Mouse (Mus musculus): ENCODE data around the gene Nr2f1. TPM values are rescaled to one million over a fixed set of nuclear protein-coding genes. Genes with fewer than 3 reads are reported as not detected.

Gene Nr2f1
- polyA plus RNA-seq, 1 experiment from 2014 or later = 1.0 TPM

DNA sequence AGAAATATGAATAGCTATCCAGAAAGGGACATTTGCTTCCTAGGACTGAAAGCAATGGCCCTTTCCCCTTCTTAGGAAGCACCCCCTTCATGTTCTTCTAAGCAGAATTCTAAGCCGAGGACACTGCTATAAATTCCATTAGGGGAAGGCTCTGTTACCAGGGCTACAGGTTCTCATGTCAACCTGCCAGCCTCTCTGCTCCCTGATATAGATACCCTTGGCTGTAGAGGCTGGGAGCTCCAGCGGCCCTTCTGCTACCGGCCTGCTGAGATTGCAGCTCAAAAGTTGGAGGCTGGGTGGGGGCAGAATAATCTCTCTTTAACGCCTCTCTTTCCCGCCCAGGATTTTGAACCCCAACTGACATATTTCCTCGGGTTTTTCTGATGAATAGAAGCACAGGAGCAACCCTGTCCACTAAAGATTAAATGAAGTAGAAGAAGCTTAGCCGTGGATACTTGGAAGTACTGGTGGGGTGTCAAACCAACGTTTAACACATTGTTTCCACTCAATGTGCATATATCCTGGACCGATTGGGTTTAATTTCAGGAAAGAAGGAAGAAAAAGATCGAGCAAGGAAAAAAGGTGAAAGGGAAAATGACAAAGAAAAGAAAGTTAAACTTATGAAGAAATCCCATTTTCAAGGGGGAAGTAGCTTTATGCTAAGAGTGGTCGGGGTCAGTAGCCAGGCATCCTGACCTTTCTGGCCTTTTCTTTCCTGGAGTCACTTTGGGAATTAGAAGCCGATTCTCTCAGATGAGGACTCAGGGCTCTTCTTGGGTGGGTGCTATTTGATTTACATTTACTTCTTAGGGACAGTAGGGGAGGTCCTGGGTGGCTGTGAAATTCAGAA lies 8.5 kb upstream of the Nr2f1 start:
- no peak overlapping the region for H3K9ac ChIP-seq (ENCODE audit: low read depth, low read length)
- H3K27me3 ChIP-seq (replicated peaks; ENCODE audit: control insufficient read depth, insufficient read depth, low read length) = peaks cover 71% of the 10 kb centered on the region
- no peak overlapping the region for H3K4me2 ChIP-seq (replicated peaks; ENCODE audit: low read depth)
- no peaks in the 10 kb centered on the region for H3K4me1 ChIP-seq (replicated peaks; ENCODE audit: control insufficient read depth, insufficient read depth, low read length)
- H3K27ac ChIP-seq (ENCODE audit: low read depth, low read length) = no peak overlapping the region
- no peaks in the 10 kb centered on the region for H3K9me3 ChIP-seq (ENCODE audit: control insufficient read depth)
- no peak for ATAC-seq
- H3K36me3 ChIP-seq (ENCODE audit: control insufficient read depth, insufficient read depth) = no peaks in the 10 kb centered on the region
- H3K4me3 ChIP-seq (ENCODE audit: low read depth, low read length) = no peak overlapping the region
- WGBS = 33% methylated on average over 12 of the region's 12 CpGs
- TF ChIP-seq CTCF (IDR thresholded peaks at IDR 0.05; ENCODE audit: low read depth) = no peak

DNA sequence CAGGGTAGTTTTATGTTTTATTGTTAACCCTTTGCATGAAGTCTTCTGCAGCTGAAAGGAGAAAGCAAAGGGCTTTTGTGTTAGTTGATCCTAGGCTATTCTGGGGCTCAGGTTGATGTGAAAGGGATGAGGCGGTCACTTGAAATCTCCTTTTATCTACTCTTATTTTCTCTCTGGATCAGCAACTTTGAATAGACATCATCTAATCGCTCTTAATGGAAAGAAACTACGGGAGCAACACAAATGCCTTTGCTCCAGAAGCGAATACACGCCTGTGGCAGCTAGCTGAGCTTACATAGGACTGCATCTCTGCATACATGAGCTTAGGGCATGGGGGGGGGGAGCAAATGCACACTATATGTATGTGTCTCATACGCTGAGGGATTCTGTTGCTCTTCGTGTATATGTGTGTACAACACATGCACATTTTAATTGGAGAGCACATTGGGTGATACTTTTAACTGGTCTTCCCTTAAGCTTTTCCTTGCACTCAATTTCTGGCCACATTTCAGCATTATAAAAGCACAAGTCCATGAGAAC lies 7.4 kb upstream of the Nr2f1 start:
- Histone ChIP-seq H3K27ac (ENCODE audit: low read depth, low read length) (no peak overlapping the region), H3K4me2 (replicated peaks; ENCODE audit: low read depth) (no peak overlapping the region)
- 49% methylated on average over 7 of the region's 7 CpGs for WGBS

DNA sequence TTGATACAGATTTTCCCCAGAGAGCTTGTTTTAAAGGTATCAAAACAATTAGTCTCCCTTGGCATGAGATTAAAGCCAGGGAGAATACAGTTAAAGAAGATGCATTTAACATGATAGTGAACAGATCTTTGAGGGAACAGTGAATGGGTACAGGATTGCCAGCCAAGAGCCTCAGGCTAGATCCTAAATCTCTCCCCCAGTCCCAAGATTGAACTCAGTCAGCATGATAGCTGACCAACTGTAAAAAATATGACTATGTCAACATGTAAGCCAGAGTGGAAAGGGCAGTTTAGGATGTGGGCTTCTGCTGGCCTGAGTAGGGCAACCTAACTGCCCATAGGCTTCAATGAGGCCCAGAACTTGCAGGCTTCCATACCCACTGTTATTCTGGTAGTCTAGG lies 5.9 kb upstream of the Nr2f1 start:
- no peak for TF ChIP-seq CTCF (IDR thresholded peaks at IDR 0.05; ENCODE audit: low read depth)
- Histone ChIP-seq H3K36me3 (ENCODE audit: control insufficient read depth, insufficient read depth) (no peaks in the 10 kb centered on the region), H3K27me3 (replicated peaks; ENCODE audit: control insufficient read depth, insufficient read depth, low read length) (peaks cover 74% of the 10 kb centered on the region), H3K9ac (ENCODE audit: low read depth, low read length) (no peak overlapping the region), H3K4me3 (ENCODE audit: low read depth, low read length) (no peak overlapping the region), H3K9me3 (ENCODE audit: control insufficient read depth) (no peaks in the 10 kb centered on the region), H3K27ac (ENCODE audit: low read depth, low read length) (no peak overlapping the region), H3K4me1 (replicated peaks; ENCODE audit: control insufficient read depth, insufficient read depth, low read length) (no peaks in the 10 kb centered on the region), H3K4me2 (replicated peaks; ENCODE audit: low read depth) (no peak overlapping the region)
- no peak for ATAC-seq

More for the DNA sequence above, 7.4 kb upstream of the Nr2f1 start:
- Histone ChIP-seq H3K9me3 (ENCODE audit: control insufficient read depth) (no peaks in the 10 kb centered on the region), H3K36me3 (ENCODE audit: control insufficient read depth, insufficient read depth) (no peaks in the 10 kb centered on the region), H3K9ac (ENCODE audit: low read depth, low read length) (no peak overlapping the region), H3K27me3 (replicated peaks; ENCODE audit: control insufficient read depth, insufficient read depth, low read length) (peaks cover 76% of the 10 kb centered on the region), H3K4me3 (ENCODE audit: low read depth, low read length) (no peak overlapping the region), H3K4me1 (replicated peaks; ENCODE audit: control insufficient read depth, insufficient read depth, low read length) (no peaks in the 10 kb centered on the region)
- TF ChIP-seq CTCF (IDR thresholded peaks at IDR 0.05; ENCODE audit: low read depth) = no peak
- no peak for ATAC-seq

DNA sequence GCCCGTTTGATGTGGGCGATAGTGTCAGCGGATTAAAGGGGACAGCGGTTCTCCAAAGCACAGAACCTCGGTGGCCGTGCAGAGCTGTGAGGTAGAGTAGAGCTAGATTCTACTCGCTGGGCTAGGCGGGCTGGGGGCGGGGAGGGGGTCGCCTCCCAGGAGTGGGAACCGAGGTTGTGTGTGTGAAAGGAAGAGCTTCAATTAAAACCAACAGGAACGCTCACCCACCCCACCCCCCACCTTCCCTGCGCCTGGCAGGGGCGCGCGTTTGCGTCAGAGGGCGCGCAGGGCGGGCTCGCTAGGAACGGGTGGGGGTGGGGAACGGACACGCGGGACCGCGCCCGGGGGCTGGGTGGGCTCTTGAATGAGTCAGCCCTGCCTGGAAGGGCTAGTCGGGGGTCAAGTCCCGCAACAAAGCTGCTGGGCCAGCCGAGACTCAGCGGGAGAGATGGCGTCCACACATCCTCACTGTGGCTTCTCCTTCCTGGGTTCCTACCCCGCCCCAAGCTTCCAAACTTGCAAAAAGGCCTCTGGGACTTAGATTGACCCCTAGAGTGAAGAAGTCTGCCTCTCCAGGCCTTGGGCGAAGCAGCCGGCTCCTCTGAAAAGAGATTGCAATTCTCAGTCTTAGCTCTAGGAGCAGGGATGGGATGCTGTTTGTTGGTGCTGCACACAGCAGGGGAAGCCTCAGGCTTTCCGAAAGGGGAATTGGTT lies 3.9 kb upstream of the Nr2f1 start:
- peak; percentile 58 for TF ChIP-seq CTCF (IDR thresholded peaks at IDR 0.05; ENCODE audit: low read depth)
- H3K4me1 ChIP-seq (replicated peaks; ENCODE audit: control insufficient read depth, insufficient read depth, low read length) = no peaks in the 10 kb centered on the region
- peak overlapping the region; percentile 86 for H3K4me2 ChIP-seq (replicated peaks; ENCODE audit: low read depth)
- peak overlapping the region; percentile 23; the same call in 1 of the 2 replicates for H3K9ac ChIP-seq (ENCODE audit: low read depth, low read length)
- H3K27me3 ChIP-seq (replicated peaks; ENCODE audit: control insufficient read depth, insufficient read depth, low read length) = peaks cover 69% of the 10 kb centered on the region
- ATAC-seq = no peak
- WGBS = 2% methylated on average over 37 of the region's 37 CpGs
- H3K36me3 ChIP-seq (ENCODE audit: control insufficient read depth, insufficient read depth) = no peaks in the 10 kb centered on the region
- H3K27ac ChIP-seq (ENCODE audit: low read depth, low read length) = peak overlapping the region; percentile 21
- no peaks in the 10 kb centered on the region for H3K9me3 ChIP-seq (ENCODE audit: control insufficient read depth)
- H3K4me3 ChIP-seq (ENCODE audit: low read depth, low read length) = peak overlapping the region; percentile 42

DNA sequence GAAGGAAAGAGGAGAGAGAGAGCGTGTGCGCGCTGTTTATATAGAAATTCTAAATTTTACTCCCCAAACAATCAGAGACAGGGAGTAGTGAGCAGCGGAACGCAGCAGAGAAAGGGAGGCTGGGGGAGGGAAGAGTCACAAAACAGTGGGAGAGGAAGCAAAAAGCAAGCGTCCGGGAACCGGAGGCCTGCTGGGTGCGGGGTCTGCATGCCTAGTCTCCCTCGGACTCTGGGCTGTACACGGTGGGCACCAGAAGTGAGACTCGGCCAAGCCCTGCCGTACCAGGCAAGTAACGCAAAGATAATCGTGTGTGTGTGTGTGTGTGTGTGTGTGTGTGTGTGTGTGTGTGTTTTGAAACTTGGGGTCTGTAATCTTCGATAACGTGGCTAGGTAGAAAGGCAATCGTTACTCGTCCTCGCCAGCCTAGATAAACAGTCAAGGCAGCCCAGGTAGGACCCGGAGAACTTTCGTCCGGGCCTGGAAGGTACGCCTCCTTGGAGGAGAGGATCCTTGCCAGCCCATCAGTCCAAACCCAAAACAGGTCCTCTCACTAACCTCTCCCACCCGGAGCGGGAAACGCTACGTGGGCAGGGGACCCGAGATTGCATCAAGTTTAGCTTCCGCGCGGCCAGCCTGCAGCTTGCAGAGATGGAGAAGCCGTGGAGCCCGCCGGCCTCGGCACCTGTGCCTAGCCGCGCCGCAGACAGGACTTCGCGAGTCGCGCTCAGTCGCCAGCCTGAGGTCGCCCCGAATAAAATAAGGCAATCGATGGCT lies 3.2 kb upstream of the Nr2f1 start:
- Histone ChIP-seq H3K4me2 (replicated peaks; ENCODE audit: low read depth) (peak overlapping the region; percentile 86), H3K4me3 (ENCODE audit: low read depth, low read length) (peak overlapping the region; percentile 42), H3K9ac (ENCODE audit: low read depth, low read length) (no peak overlapping the region), H3K9me3 (ENCODE audit: control insufficient read depth) (no peaks in the 10 kb centered on the region), H3K27ac (ENCODE audit: low read depth, low read length) (no peak overlapping the region), H3K36me3 (ENCODE audit: control insufficient read depth, insufficient read depth) (no peaks in the 10 kb centered on the region), H3K27me3 (replicated peaks; ENCODE audit: control insufficient read depth, insufficient read depth, low read length) (peaks cover 69% of the 10 kb centered on the region), H3K4me1 (replicated peaks; ENCODE audit: control insufficient read depth, insufficient read depth, low read length) (no peaks in the 10 kb centered on the region)
- WGBS = under 1% methylated on average over 47 of the region's 47 CpGs
- ATAC-seq = no peak
- TF ChIP-seq CTCF (IDR thresholded peaks at IDR 0.05; ENCODE audit: low read depth) = no peak

All from intestine, postnatal 0 days (tissue).